Mouse (Mus musculus) limb, embryonic 14.5 days (tissue): ENCODE data around the gene B430306N03Rik. TPM values are rescaled to one million over a fixed set of nuclear protein-coding genes. Genes with fewer than 3 reads are reported as not detected.

Source experiments
- ATAC-seq: fragments of 200-750 bp; cut with Nextera tagmentation; 2 replicates; pipeline ENCODE4 v1.8.0; 2017; ENCODE audit warnings: low read depth, moderate number of reproducible peaks, moderate TSS enrichment; ENCODE audit not compliant: low FRiP score
- DNase-seq: peaks from one replicate; pipeline ENCODE4 v3.0.0-alpha.2; 2015; ENCODE audit warnings: low spot score
- H3K27ac ChIP-seq: fragments of 300-500 bp; sonication (generic); replicated peaks from 2 replicates; pipeline ENCODE4 v1.5.1; 2014; ENCODE audit warnings: low read depth, mild to moderate bottlenecking, low read length, moderate library complexity, mixed read lengths
- H3K27me3 ChIP-seq: fragments of 300-500 bp; sonication (generic); 2 replicates; pipeline ENCODE4 v1.6.1; 2014; ENCODE audit warnings: low read length, mixed read lengths; ENCODE audit not compliant: control insufficient read depth, insufficient read depth
- H3K36me3 ChIP-seq: fragments of 300-500 bp; sonication (generic); 2 replicates; pipeline ENCODE4 v1.6.1; 2014; ENCODE audit warnings: mild to moderate bottlenecking, low read length, moderate library complexity, mixed read lengths; ENCODE audit not compliant: control insufficient read depth, insufficient read depth
- H3K4me1 ChIP-seq: fragments of 300-500 bp; sonication (generic); 2 replicates; pipeline ENCODE4 v1.6.1; 2014; ENCODE audit warnings: antibody characterized with exemption, low read length, mixed read lengths; ENCODE audit not compliant: control insufficient read depth, insufficient read depth
- H3K4me2 ChIP-seq: fragments of 300-500 bp; sonication (generic); replicated peaks from 2 replicates; pipeline ENCODE4 v1.6.1; 2014; ENCODE audit warnings: low read depth, mild to moderate bottlenecking, low read length, moderate library complexity; ENCODE audit not compliant: severe bottlenecking
- H3K4me3 ChIP-seq: fragments of 300-500 bp; sonication (generic); replicated peaks from 2 replicates; pipeline ENCODE4 v1.5.1; 2014; ENCODE audit warnings: low read length
- H3K9ac ChIP-seq: fragments of 300-500 bp; sonication (generic); 2 replicates; pipeline ENCODE4 v1.6.1; 2014; ENCODE audit warnings: mild to moderate bottlenecking, low read depth, low read length, moderate library complexity; ENCODE audit not compliant: severe bottlenecking
- H3K9me3 ChIP-seq: fragments of 300-500 bp; sonication (generic); 2 replicates; pipeline ENCODE4 v1.6.1; 2016; ENCODE audit warnings: low read length; ENCODE audit not compliant: control insufficient read depth
- POLR2A ChIP-seq: fragments of 200-500 bp; IDR thresholded peaks from 2 replicates; pipeline ENCODE4 v1.8.0; 2012; ENCODE audit warnings: inconsistent platforms, mild to moderate bottlenecking, moderate library complexity, borderline replicate concordance; ENCODE audit not compliant: insufficient read depth, insufficient read length; ENCODE audit errors: extremely low read depth
- WGBS: fragments of 180-500 bp; shearing (Covaris S2); extraction: QIAGEN DNeasy Blood & Tissue Kit; methylation state at CpG from one replicate; pipeline ENCODE4 v1.1.7; 2014; 5-methylcytosine and 5-hydroxymethylcytosine counted together
- polyA plus RNA-seq, 2 experiments: library from polyadenylated mRNA; depleted of rRNA in 1 of 2; stranded (reverse) in 1 of 2; unstranded in 1 of 2; fragments of >200 nt; fragmentation: Nextera tagmentation in 1 of 2; extraction: Ambion mirVana in 1 of 2; gene quantifications; 2 replicates each; pipeline versions ENCODE4 v1.2.1 to v1.2.3; 2012 to 2014

Gene B430306N03Rik
- polyA plus RNA-seq, 2 experiments, result 0.18 to 0.28 TPM

DNA sequence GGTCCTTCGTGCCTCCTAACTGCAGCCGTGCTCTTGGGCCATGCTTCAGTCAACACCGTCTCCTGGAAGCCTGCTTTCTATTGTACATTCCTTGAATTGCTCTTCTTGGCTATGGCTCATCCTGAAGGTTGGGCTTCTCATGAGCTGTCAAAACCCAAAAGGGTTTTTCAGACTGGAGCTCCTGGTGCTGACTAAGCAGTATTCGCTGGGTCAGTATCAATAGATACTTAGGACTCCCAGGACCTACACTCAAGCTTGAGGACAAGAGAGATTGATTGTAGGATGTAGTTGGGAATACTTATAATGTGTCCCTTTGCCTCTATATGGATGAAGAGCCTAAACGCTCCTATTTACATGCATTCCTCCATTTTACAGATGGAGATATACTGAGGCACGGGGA lies 9.2 kb downstream of the B430306N03Rik start:
- DNase-seq, result no peak
- H3K4me2 ChIP-seq, result no peak overlapping the region
- H3K9me3 ChIP-seq, result no peaks in the 10 kb centered on the region
- no peak overlapping the region for H3K4me3 ChIP-seq
- H3K36me3 ChIP-seq, result no peaks in the 10 kb centered on the region
- no peak for TF ChIP-seq POLR2A
- no peaks in the 10 kb centered on the region for H3K27me3 ChIP-seq
- no peak overlapping the region for H3K27ac ChIP-seq
- no peaks in the 10 kb centered on the region for H3K4me1 ChIP-seq
- no peak for ATAC-seq
- H3K9ac ChIP-seq, result no peak overlapping the region
- WGBS, result 88% methylated on average over 6 of the region's 6 CpGs

DNA sequence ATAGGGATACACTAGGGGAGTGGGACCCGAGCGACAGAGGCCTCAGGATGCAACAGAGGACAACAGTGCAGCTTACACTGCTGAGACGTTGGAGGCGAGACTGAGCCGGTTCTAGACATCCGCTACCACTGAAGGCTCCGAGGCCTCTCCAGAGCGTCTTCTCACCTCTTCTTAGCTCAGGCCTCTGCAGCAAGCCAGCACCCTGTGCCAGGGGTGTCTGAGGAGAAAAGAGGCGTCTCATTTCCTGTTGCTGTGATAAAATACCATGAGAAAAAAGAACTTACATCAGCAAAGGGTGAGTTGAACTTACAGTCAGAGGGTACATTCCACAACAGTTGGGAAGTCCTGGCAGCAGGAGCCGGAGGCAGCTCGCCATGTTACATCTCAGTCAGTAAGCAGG lies 9.7 kb downstream of the B430306N03Rik start:
- H3K4me3 ChIP-seq, result no peak overlapping the region
- H3K4me1 ChIP-seq, result no peaks in the 10 kb centered on the region
- 76% methylated on average over 11 of the region's 11 CpGs for WGBS
- no peak for ATAC-seq
- H3K9me3 ChIP-seq, result no peaks in the 10 kb centered on the region
- no peak overlapping the region for H3K27ac ChIP-seq
- no peak for DNase-seq
- H3K9ac ChIP-seq, result no peak overlapping the region
- H3K36me3 ChIP-seq, result no peaks in the 10 kb centered on the region
- no peaks in the 10 kb centered on the region for H3K27me3 ChIP-seq
- H3K4me2 ChIP-seq, result no peak overlapping the region
- no peak for TF ChIP-seq POLR2A

DNA sequence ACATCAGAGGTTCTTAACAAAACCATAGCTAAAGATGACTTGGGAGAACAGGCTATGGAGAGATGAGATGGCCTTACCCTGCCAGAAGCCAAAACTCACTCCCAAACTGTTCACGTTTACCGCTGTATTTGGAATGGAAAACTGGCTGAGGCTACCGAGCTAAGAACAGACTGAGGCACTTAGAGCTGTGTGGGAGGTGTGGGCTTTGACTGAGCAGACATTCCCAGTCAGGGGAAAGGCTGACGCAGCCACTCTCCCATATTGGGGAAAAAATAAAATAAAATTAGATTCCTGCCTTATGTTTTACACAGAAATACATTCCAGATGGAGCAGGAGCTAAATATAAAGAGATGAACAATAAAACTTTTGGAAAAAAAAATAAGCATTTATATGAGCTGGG lies 10.7 kb downstream of the B430306N03Rik start:
- no peaks in the 10 kb centered on the region for H3K4me1 ChIP-seq
- no peaks in the 10 kb centered on the region for H3K36me3 ChIP-seq
- H3K27me3 ChIP-seq, result no peaks in the 10 kb centered on the region
- no peaks in the 10 kb centered on the region for H3K9me3 ChIP-seq
- DNase-seq (peak; percentile 65), ATAC-seq (peak; percentile 70)
- no peak overlapping the region for H3K4me3 ChIP-seq
- no peak for TF ChIP-seq POLR2A
- H3K4me2 ChIP-seq, result no peak overlapping the region
- WGBS, result 52% methylated on average over 4 of the region's 4 CpGs
- H3K9ac ChIP-seq, result no peak overlapping the region
- peak overlapping the region; percentile 65 for H3K27ac ChIP-seq

DNA sequence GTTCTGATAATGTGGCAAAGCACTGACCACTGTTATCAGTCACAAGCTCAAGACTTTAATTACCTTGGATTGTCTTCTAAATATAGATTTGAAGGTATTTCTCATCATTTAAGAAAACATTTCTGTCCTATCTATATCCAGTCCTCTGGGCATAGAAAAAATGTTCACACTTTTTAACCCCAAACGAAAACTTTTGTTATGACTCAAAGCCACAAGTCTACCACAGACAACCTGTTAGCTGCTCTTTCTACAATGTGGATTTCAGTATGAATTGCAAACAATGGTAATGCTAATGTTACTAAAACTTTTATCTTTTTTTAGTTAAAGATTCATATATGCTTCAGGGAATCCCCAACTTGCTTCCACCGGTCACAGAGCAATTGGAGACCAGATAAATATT lies 16.6 kb downstream of the B430306N03Rik start:
- Histone ChIP-seq H3K4me2 (no peak overlapping the region), H3K4me3 (no peak overlapping the region), H3K27me3 (no peaks in the 10 kb centered on the region), H3K4me1 (no peaks in the 10 kb centered on the region), H3K9ac (no peak overlapping the region), H3K9me3 (no peaks in the 10 kb centered on the region), H3K36me3 (no peaks in the 10 kb centered on the region), H3K27ac (no peak overlapping the region)
- TF ChIP-seq POLR2A, result no peak
- ATAC-seq (no peak), DNase-seq (no peak)
- 95% methylated on average over 2 of the region's 2 CpGs for WGBS

DNA sequence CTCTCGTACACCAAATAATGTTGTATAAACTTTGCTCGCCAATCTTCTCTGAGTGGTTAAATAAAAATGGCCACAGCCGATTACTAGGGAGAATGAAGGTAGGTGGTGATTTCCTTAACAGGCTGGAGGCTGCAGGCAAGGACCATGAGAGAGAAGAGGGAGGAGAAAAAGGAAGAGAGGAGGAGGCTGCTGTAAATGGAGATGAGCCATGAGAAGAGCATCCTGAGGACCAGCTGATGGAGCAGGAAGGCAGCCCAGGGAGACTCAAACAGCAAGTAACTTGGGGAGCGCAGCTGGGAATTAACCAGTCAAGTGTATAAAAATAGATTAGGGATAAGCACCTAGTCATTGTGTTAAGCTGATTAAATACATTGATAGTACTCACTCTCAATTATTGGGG lies 18.2 kb downstream of the B430306N03Rik start:
- Histone ChIP-seq H3K27me3 (no peaks in the 10 kb centered on the region), H3K4me1 (no peaks in the 10 kb centered on the region), H3K36me3 (no peaks in the 10 kb centered on the region), H3K9me3 (no peaks in the 10 kb centered on the region), H3K27ac (no peak overlapping the region), H3K9ac (no peak overlapping the region), H3K4me3 (no peak overlapping the region), H3K4me2 (no peak overlapping the region)
- no peak for TF ChIP-seq POLR2A
- no peak for ATAC-seq
- whole genome bisulfite sequencing, result 89% methylated on average over 4 of the region's 4 CpGs
- DNase-seq, result no peak

DNA sequence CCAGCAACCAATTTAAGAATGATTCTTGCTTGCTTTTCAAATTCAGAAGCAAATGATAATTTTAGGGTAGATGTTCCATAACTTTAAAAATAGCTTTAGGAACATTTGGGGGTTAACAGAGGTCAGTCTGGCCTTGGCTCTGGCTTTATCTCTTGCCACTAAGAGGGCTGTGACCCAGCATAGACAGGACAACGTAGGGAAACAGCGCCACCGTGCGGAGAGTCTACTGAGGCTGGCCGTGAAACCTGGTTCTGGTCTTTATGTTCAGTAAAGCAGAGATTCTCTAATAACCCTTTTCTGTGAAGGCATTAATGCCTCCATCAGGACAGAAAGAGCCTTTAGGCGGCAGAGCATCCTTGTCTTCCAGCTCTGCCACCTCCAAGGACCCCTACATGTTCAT lies 20.9 kb downstream of the B430306N03Rik start:
- 2% methylated on average over 6 of the region's 6 CpGs for WGBS
- ATAC-seq, result no peak
- H3K9ac ChIP-seq, result no peak overlapping the region

More for the DNA sequence above, 20.9 kb downstream of the B430306N03Rik start:
- Histone ChIP-seq H3K36me3 (no peaks in the 10 kb centered on the region), H3K27me3 (no peaks in the 10 kb centered on the region), H3K9me3 (no peaks in the 10 kb centered on the region), H3K4me2 (no peak overlapping the region), H3K4me3 (no peak overlapping the region), H3K4me1 (no peaks in the 10 kb centered on the region), H3K27ac (no peak overlapping the region)
- TF ChIP-seq POLR2A, result no peak
- peak; percentile 81 for DNase-seq
